Mouse (Mus musculus): ENCODE measurements at regions not wholly inside any gene's neighbourhood (a gene's known extent, or its start where the extent isn't known, plus 50 kb on each side); places are given as distances from the start of the nearest gene placed in this dataset.

- DNase-seq, result no peak
Observed at GRCm38 (mm10) chr16:30737524-30737923, 138.0 kb downstream of the Fam43a start.

GRCm38 (mm10) chr16:30739651-30740050 lies 140.1 kb downstream of the Fam43a start:
- no peak for DNase-seq

GRCm38 (mm10) chr16:30741192-30741591 lies 141.7 kb downstream of the Fam43a start:
- DNase-seq, result no peak

GRCm38 (mm10) chr16:30742474-30742873 lies 143.0 kb downstream of the Fam43a start:
- no peak for DNase-seq

- no peak for DNase-seq
Observed at GRCm38 (mm10) chr16:30743566-30743965, 144.0 kb downstream of the Fam43a start.

- no peak for DNase-seq
Observed at GRCm38 (mm10) chr16:30744237-30744636, 144.7 kb downstream of the Fam43a start.

- DNase-seq, result peak; percentile 68
Observed at GRCm38 (mm10) chr16:30745598-30746181, 146.2 kb downstream of the Fam43a start.

GRCm38 (mm10) chr16:30746211-30746610 lies 146.7 kb downstream of the Fam43a start:
- no peak for DNase-seq

- DNase-seq, result no peak
Observed at GRCm38 (mm10) chr16:30749841-30750240, 150.3 kb downstream of the Fam43a start.

- no peak for DNase-seq
Observed at GRCm38 (mm10) chr16:30755771-30756170, 156.2 kb downstream of the Fam43a start.

- no peak for DNase-seq
Observed at GRCm38 (mm10) chr16:30756678-30757077, 157.2 kb downstream of the Fam43a start.

- DNase-seq, result no peak
Observed at GRCm38 (mm10) chr16:30757556-30757955, 158.0 kb downstream of the Fam43a start.

- no peak for DNase-seq
Observed at GRCm38 (mm10) chr16:30758041-30758440, 158.5 kb downstream of the Fam43a start.

- no peak for DNase-seq
Observed at GRCm38 (mm10) chr16:30759503-30759902, 160.0 kb downstream of the Fam43a start.

- no peak for DNase-seq
Observed at GRCm38 (mm10) chr16:30761201-30761710, 161.7 kb downstream of the Fam43a start.

- DNase-seq, result no peak
Observed at GRCm38 (mm10) chr16:30762898-30763595, 163.5 kb downstream of the Fam43a start.

GRCm38 (mm10) chr16:30765591-30765990 lies 166.1 kb downstream of the Fam43a start:
- DNase-seq, result no peak

GRCm38 (mm10) chr16:30769007-30769442 lies 169.5 kb downstream of the Fam43a start:
- peak; percentile 58 for DNase-seq

GRCm38 (mm10) chr16:30769467-30769866 lies 169.9 kb downstream of the Fam43a start:
- DNase-seq, result no peak

- peak; percentile 67 for DNase-seq
Observed at GRCm38 (mm10) chr16:30772802-30773201, 173.3 kb downstream of the Fam43a start.

- DNase-seq, result peak; percentile 64
Observed at GRCm38 (mm10) chr16:30774951-30775661, 175.6 kb downstream of the Fam43a start.

GRCm38 (mm10) chr16:30775740-30776700 lies 176.5 kb downstream of the Fam43a start:
- peak; percentile 26 for DNase-seq

Measured in lung, postnatal 10 days (tissue).